Mouse (Mus musculus) MEL (cell line): Measurements from ENCODE around the gene Aoc1. TPM values are rescaled to one million over a fixed set of nuclear protein-coding genes. Genes with fewer than 3 reads are reported as not detected.

Source experiments
- DNase-seq: peaks from one replicate; pipeline ENCODE4 v3.0.0; 2011; ENCODE audit warnings: low read depth, low spot score
- H3K27ac ChIP-seq: 2 replicates; pipeline ENCODE4 v1.5.1; 2012; ENCODE audit warnings: low read depth, mild to moderate bottlenecking, control low read depth, low read length, moderate library complexity; ENCODE audit not compliant: control insufficient read depth
- H3K27me3 ChIP-seq, 2 experiments: fragments of 150-350 bp in 1 of 2; sonication (generic) in 1 of 2; 2 replicates each; pipeline ENCODE4 v1.6.1; 2012; ENCODE audit warnings: low read length in 2 of 2, mild to moderate bottlenecking in 2 of 2, improper control_type of control experiment in 1 of 2, moderate library complexity in 1 of 2; ENCODE audit not compliant: insufficient read depth in 2 of 2, control insufficient read depth in 1 of 2
- H3K36me3 ChIP-seq, 2 experiments: 2 replicates each; pipeline ENCODE4 v1.6.1; 2012 to 2014; ENCODE audit warnings: low read length in 2 of 2, improper control_type of control experiment in 1 of 2, inconsistent platforms in 1 of 2, mild to moderate bottlenecking in 1 of 2; ENCODE audit not compliant: insufficient read depth in 2 of 2, control insufficient read depth in 1 of 2
- H3K4me1 ChIP-seq, 2 experiments: fragments of 150-350 bp in 1 of 2; sonication (generic) in 1 of 2; 2 replicates each; pipeline ENCODE4 v1.6.1; 2012; ENCODE audit warnings: low read length in 2 of 2, improper control_type of control experiment in 1 of 2, mild to moderate bottlenecking in 1 of 2; ENCODE audit not compliant: insufficient read depth in 2 of 2, control insufficient read depth in 1 of 2
- H3K4me3 ChIP-seq, 2 experiments: fragments of 150-350 bp in 1 of 2; sonication (generic) in 1 of 2; 2 replicates each; pipeline ENCODE4 v1.5.1; 2012; ENCODE audit warnings: low read depth in 2 of 2, low read length in 2 of 2, mild to moderate bottlenecking in 2 of 2, moderate library complexity in 2 of 2, control low read depth in 1 of 2, improper control_type of control experiment in 1 of 2; ENCODE audit not compliant: control insufficient read depth in 1 of 2, insufficient read depth in 1 of 2
- H3K79me2 ChIP-seq: 2 replicates; pipeline ENCODE4 v1.6.1; 2012; ENCODE audit warnings: mild to moderate bottlenecking, low read length, moderate library complexity; ENCODE audit not compliant: control insufficient read depth, poor library complexity, insufficient read depth
- H3K9ac ChIP-seq: 2 replicates; pipeline ENCODE4 v1.6.1; 2012; ENCODE audit warnings: low read depth, mild to moderate bottlenecking, control low read depth, low read length, moderate library complexity; ENCODE audit not compliant: control insufficient read depth, poor library complexity, severe bottlenecking
- H3K9me3 ChIP-seq: fragments of 150-350 bp; sonication (generic); replicated peaks from 2 replicates; pipeline ENCODE4 v1.6.1; 2012; ENCODE audit warnings: mild to moderate bottlenecking, low read length, improper control_type of control experiment, moderate library complexity; ENCODE audit not compliant: insufficient read depth
- BHLHE40 ChIP-seq: IDR thresholded peaks from 2 replicates; pipeline ENCODE4 v1.6.1; 2012; ENCODE audit warnings: low read depth, mild to moderate bottlenecking, inconsistent platforms, low read length, improper control_type of control experiment, borderline replicate concordance
- CHD1 ChIP-seq: IDR thresholded peaks from 2 replicates; pipeline ENCODE4 v1.6.1; 2012; ENCODE audit warnings: low read depth, mild to moderate bottlenecking, inconsistent platforms, low read length, improper control_type of control experiment
- E2F4 ChIP-seq: IDR thresholded peaks from 2 replicates; pipeline ENCODE4 v1.6.1; 2011; ENCODE audit warnings: low read depth, low read length, improper control_type of control experiment, borderline replicate concordance
- ELF1 ChIP-seq: IDR thresholded peaks from 2 replicates; pipeline ENCODE4 v1.6.1; 2014; ENCODE audit warnings: low read depth, mild to moderate bottlenecking, inconsistent platforms, low read length, improper control_type of control experiment, moderate library complexity
- EP300 ChIP-seq, 2 experiments: IDR thresholded peaks; 2 replicates each; pipeline ENCODE4 v1.6.1; 2011; ENCODE audit warnings: improper control_type of control experiment in 2 of 2, low read length in 2 of 2, low read depth in 1 of 2, mild to moderate bottlenecking in 1 of 2
- JUND ChIP-seq: IDR thresholded peaks from 2 replicates; pipeline ENCODE4 v1.6.1; 2011; ENCODE audit warnings: low read depth, mild to moderate bottlenecking, improper control_type of control experiment, low read length
- KAT2A ChIP-seq: conservative IDR thresholded peaks from 2 replicates; pipeline ENCODE4 v1.6.1; 2012; ENCODE audit warnings: low read depth, low read length, improper control_type of control experiment, inconsistent platforms
- MAX ChIP-seq: IDR thresholded peaks from 2 replicates; pipeline ENCODE4 v1.6.1; 2011; ENCODE audit warnings: low read length, improper control_type of control experiment
- MAZ ChIP-seq: IDR thresholded peaks from 2 replicates; pipeline ENCODE4 v1.6.1; 2012; ENCODE audit warnings: low read depth, mild to moderate bottlenecking, inconsistent platforms, low read length, improper control_type of control experiment
- MXI1 ChIP-seq: IDR thresholded peaks from 2 replicates; pipeline ENCODE4 v1.6.1; 2011; ENCODE audit warnings: mild to moderate bottlenecking, low read depth, low read length, improper control_type of control experiment
- MYB ChIP-seq: IDR thresholded peaks from 2 replicates; pipeline ENCODE4 v1.6.1; 2011; ENCODE audit warnings: mild to moderate bottlenecking, low read depth, low read length, improper control_type of control experiment
- MYC ChIP-seq: IDR thresholded peaks from 2 replicates; pipeline ENCODE4 v1.6.1; 2011; ENCODE audit warnings: low read depth, mild to moderate bottlenecking, low read length, improper control_type of control experiment, moderate library complexity
- NRF1 ChIP-seq: IDR thresholded peaks from 2 replicates; pipeline ENCODE4 v1.6.1; 2014; ENCODE audit warnings: low read depth, mild to moderate bottlenecking, inconsistent platforms, low read length, improper control_type of control experiment, moderate library complexity; ENCODE audit not compliant: poor library complexity, insufficient read depth, severe bottlenecking
- POLR2A ChIP-seq, 2 experiments: IDR thresholded peaks; 2 replicates each; pipeline ENCODE4 v1.6.1; 2011 to 2012; ENCODE audit warnings: low read length in 2 of 2, mild to moderate bottlenecking in 2 of 2, control low read depth in 1 of 2, improper control_type of control experiment in 1 of 2, low read depth in 1 of 2, moderate library complexity in 1 of 2; ENCODE audit not compliant: control insufficient read depth in 1 of 2, insufficient read depth in 1 of 2, poor library complexity in 1 of 2
- POLR2AphosphoS2 ChIP-seq: IDR thresholded peaks from 2 replicates; pipeline ENCODE4 v1.6.1; 2011; ENCODE audit warnings: low read length, improper control_type of control experiment
- RAD21 ChIP-seq: IDR thresholded peaks from 2 replicates; pipeline ENCODE4 v1.6.1; 2011; ENCODE audit warnings: mild to moderate bottlenecking, low read depth, low read length, improper control_type of control experiment
- RCOR1 ChIP-seq: IDR thresholded peaks from 2 replicates; pipeline ENCODE4 v1.6.1; 2012; ENCODE audit warnings: low read depth, mild to moderate bottlenecking, inconsistent platforms, low read length, improper control_type of control experiment
- SIN3A ChIP-seq: IDR thresholded peaks from 2 replicates; pipeline ENCODE4 v1.6.1; 2012; ENCODE audit warnings: low read length, improper control_type of control experiment, inconsistent platforms
- SMC3 ChIP-seq: IDR thresholded peaks from 2 replicates; pipeline ENCODE4 v1.6.1; 2011; ENCODE audit warnings: low read depth, low read length, improper control_type of control experiment
- TAL1 ChIP-seq: IDR thresholded peaks from 2 replicates; pipeline ENCODE4 v1.6.1; 2012; ENCODE audit warnings: mild to moderate bottlenecking, inconsistent platforms, low read length, moderate library complexity, mixed read lengths
- TBP ChIP-seq: IDR thresholded peaks from 2 replicates; pipeline ENCODE4 v1.8.0; 2011; ENCODE audit warnings: low read depth, low read length, improper control_type of control experiment
- TCF12 ChIP-seq: IDR thresholded peaks from 2 replicates; pipeline ENCODE4 v1.6.1; 2014; ENCODE audit warnings: low read depth, mild to moderate bottlenecking, inconsistent platforms, low read length, improper control_type of control experiment, moderate library complexity
- USF1 ChIP-seq: IDR thresholded peaks from 2 replicates; pipeline ENCODE4 v1.6.1; 2014; ENCODE audit warnings: low read depth, mild to moderate bottlenecking, inconsistent platforms, low read length, improper control_type of control experiment, moderate library complexity
- ZKSCAN1 ChIP-seq: IDR thresholded peaks from 2 replicates; pipeline ENCODE4 v1.6.1; 2012; ENCODE audit warnings: low read depth, mild to moderate bottlenecking, inconsistent platforms, low read length, improper control_type of control experiment, moderate library complexity
- ZNF384 ChIP-seq: IDR thresholded peaks from 2 replicates; pipeline ENCODE4 v1.6.1; 2012; ENCODE audit warnings: low read depth, mild to moderate bottlenecking, inconsistent platforms, low read length, improper control_type of control experiment
- polyA plus RNA-seq, 2 experiments: library from polyadenylated mRNA; stranded (reverse) in 1 of 2; unstranded in 1 of 2; fragments of >175 nt in 1 of 2; fragments of >200 nt in 1 of 2; gene quantifications; 2 replicates each; pipeline versions ENCODE4 v1.2.1 to v1.2.4; 2012; ENCODE audit warnings: low replicate concordance in 2 of 2, low read depth in 1 of 2; ENCODE audit not compliant: insufficient read length in 2 of 2, insufficient read depth in 1 of 2, missing spikeins in 1 of 2
- total RNA-seq: library from RNA; depleted of rRNA; stranded (reverse); fragments of 300-350 nt; gene quantifications from 2 replicates; pipeline ENCODE4 v1.2.3, GENCODE M21; 2012

Aoc1 gene
- total and polyA plus RNA-seq, 3 experiments = not detected

DNA sequence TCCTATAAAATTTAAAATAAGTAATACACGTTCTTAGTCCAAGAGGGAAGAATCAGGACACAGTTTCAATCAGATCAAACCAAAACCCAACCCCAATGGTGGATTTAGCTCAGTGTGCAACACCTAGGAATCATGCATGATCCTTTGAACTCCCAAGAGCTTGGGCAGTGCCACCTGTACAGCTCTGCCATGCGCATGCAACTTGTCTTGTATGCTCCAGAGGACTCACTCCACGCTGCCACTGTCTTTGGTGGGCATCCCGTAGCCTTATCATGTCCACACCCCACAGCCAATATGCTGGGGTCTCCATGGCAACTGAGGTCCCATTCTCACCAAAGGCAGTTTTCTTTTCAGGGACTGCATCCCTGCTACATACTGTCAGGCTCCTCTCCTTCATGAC is 5.5 kb upstream of the Aoc1 start:
- H3K27me3 ChIP-seq = no peaks in the 10 kb centered on the region; a peak in 1 of 4 replicates
- H3K9ac ChIP-seq = no peak overlapping the region
- no peaks in the 10 kb centered on the region for H3K79me2 ChIP-seq
- H3K4me3 ChIP-seq = no peak overlapping the region
- H3K4me1 ChIP-seq = peaks cover 0 to 3% of the 10 kb centered on the region in 2 experiments; a peak in 1 of 4 replicates
- H3K36me3 ChIP-seq = no peaks in the 10 kb centered on the region
- no peak for TF ChIP-seq MYC
- TF ChIP-seq TCF12 = no peak
- TF ChIP-seq ZNF384 = no peak
- no peak for TF ChIP-seq BHLHE40
- TF ChIP-seq JUND = no peak
- TF ChIP-seq TBP = no peak
- TF ChIP-seq POLR2A (IDR thresholded peaks at IDR 0.05; ENCODE audit: control insufficient read depth in 1 of 2, insufficient read depth in 1 of 2, low read depth in 1 of 2, low read length in 2 of 2, poor library complexity in 1 of 2) = no peak
- TF ChIP-seq SMC3 = no peak
- no peak for TF ChIP-seq ELF1
- no peak for TF ChIP-seq CHD1
- no peak for TF ChIP-seq RCOR1
- no peak for TF ChIP-seq NRF1
- no peak for TF ChIP-seq POLR2AphosphoS2
- TF ChIP-seq MXI1 = no peak
- TF ChIP-seq MYB = no peak
- no peak for TF ChIP-seq EP300 (IDR thresholded peaks at IDR 0.05; ENCODE audit: low read depth in 1 of 2, low read length in 2 of 2)
- no peak for TF ChIP-seq ZKSCAN1
- TF ChIP-seq RAD21 = no peak
- TF ChIP-seq MAZ = no peak
- TF ChIP-seq SIN3A = no peak
- no peak overlapping the region for H3K27ac ChIP-seq
- H3K9me3 ChIP-seq = no peaks in the 10 kb centered on the region
- no peak for DNase-seq

DNA sequence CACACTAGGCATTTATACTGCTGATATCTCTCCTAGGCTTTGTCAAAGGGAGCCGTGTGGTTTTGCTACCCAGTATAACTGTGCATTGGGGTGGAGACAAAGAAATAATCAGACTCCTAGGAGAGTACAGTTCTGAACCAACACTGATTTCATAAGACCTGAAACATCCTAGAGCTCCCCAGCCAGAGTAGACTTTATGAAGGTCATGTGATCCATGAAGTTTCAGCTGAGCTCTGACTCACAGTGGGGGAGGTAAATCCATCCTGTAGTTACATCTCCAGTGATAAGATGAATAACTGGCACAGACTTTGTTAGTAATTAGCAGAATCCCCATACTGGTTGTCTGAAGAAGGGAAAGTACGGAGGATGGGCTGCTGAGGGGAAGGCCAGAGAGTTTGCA is 2.9 kb upstream of the Aoc1 start:
- Histone ChIP-seq H3K36me3 (no peaks in the 10 kb centered on the region), H3K9ac (no peak overlapping the region), H3K9me3 (no peaks in the 10 kb centered on the region), H3K27ac (no peak overlapping the region), H3K4me1 (peaks cover 0 to 3% of the 10 kb centered on the region in 2 experiments; a peak in 1 of 4 replicates), H3K79me2 (no peaks in the 10 kb centered on the region), H3K27me3 (no peaks in the 10 kb centered on the region; a peak in 1 of 4 replicates), H3K4me3 (no peak overlapping the region)
- no peak for DNase-seq
- TF ChIP-seq MAX (no peak), ZNF384 (no peak), TCF12 (no peak), NRF1 (no peak), KAT2A (no peak), E2F4 (no peak), TAL1 (no peak), ELF1 (no peak), USF1 (no peak)
